Mouse (Mus musculus) ES-E14 (cell line): ENCODE measurements at regions not wholly inside any gene's neighbourhood (a gene's known extent, or its start where the extent isn't known, plus 50 kb on each side); places are given as distances from the start of the nearest gene placed in this dataset.

ENCODE experiments used
- DNase-seq: peaks from one replicate; pipeline ENCODE4 v3.0.0-alpha.2; 2013; ENCODE audit warnings: low read depth, low spot score
- H3K27ac ChIP-seq: 2 replicates; pipeline ENCODE4 v1.5.1; 2012; ENCODE audit warnings: low read depth, mild to moderate bottlenecking, low read length, moderate library complexity, mixed read lengths; ENCODE audit not compliant: poor library complexity, insufficient read depth, severe bottlenecking
- H3K36me3 ChIP-seq: 2 replicates; pipeline ENCODE4 v1.6.1; 2012; ENCODE audit warnings: mild to moderate bottlenecking, low read length, moderate library complexity, mixed read lengths; ENCODE audit not compliant: control insufficient read depth, poor library complexity, insufficient read depth, severe bottlenecking
- H3K4me1 ChIP-seq, 2 experiments: fragments of 150-350 bp in 1 of 2; sonication (generic) in 1 of 2; 2 replicates each; pipeline ENCODE4 v1.6.1; 2012; ENCODE audit warnings: low read length in 2 of 2, mild to moderate bottlenecking in 1 of 2, mixed read lengths in 1 of 2; ENCODE audit not compliant: control insufficient read depth in 2 of 2, insufficient read depth in 2 of 2, poor library complexity in 1 of 2
- H3K4me3 ChIP-seq, 2 experiments: fragments of 150-350 bp in 1 of 2; sonication (generic) in 1 of 2; 2 replicates each; pipeline ENCODE4 v1.5.1; 2012; ENCODE audit warnings: low read length in 2 of 2, low read depth in 1 of 2, mild to moderate bottlenecking in 1 of 2, mixed read lengths in 1 of 2; ENCODE audit not compliant: insufficient read depth in 1 of 2, poor library complexity in 1 of 2, severe bottlenecking in 1 of 2
- H3K9ac ChIP-seq: 2 replicates; pipeline ENCODE4 v1.6.1; 2012; ENCODE audit warnings: low read depth, mild to moderate bottlenecking, low read length, mixed read lengths; ENCODE audit not compliant: poor library complexity, insufficient read depth, severe bottlenecking
- H3K9me3 ChIP-seq: fragments of 150-350 bp; sonication (generic); 2 replicates; pipeline ENCODE4 v1.6.1; 2012; ENCODE audit warnings: low read depth, mild to moderate bottlenecking, low read length; ENCODE audit not compliant: control insufficient read depth, insufficient read depth
- CHD2 ChIP-seq: IDR thresholded peaks from 2 replicates; pipeline ENCODE4 v1.6.1; 2014; ENCODE audit warnings: mild to moderate bottlenecking, low read depth, low read length, inconsistent platforms
- HCFC1 ChIP-seq: IDR thresholded peaks from 2 replicates; pipeline ENCODE4 v1.6.1; 2012; ENCODE audit warnings: low read length, inconsistent platforms, borderline replicate concordance; ENCODE audit not compliant: insufficient read depth
- MAFK ChIP-seq: IDR thresholded peaks from 2 replicates; pipeline ENCODE4 v1.6.1; 2014; ENCODE audit warnings: mild to moderate bottlenecking, low read depth, low read length, inconsistent platforms; ENCODE audit not compliant: insufficient read depth
- ZC3H11A ChIP-seq: IDR thresholded peaks from 2 replicates; pipeline ENCODE4 v1.6.1; 2012; ENCODE audit warnings: low read depth, mild to moderate bottlenecking, inconsistent platforms, low read length, borderline replicate concordance
- ZNF384 ChIP-seq: IDR thresholded peaks from 2 replicates; pipeline ENCODE4 v1.6.1; 2012; ENCODE audit warnings: low read depth, low read length, inconsistent platforms
- in situ Hi-C, 2 experiments: fragments of 600-800 bp; cut with MboI; formaldehyde crosslinking; loops; one replicate each; pipeline ENCODE4 v1.15.1; 2025; ENCODE audit warnings: low sequenced_read_pairs in 2 of 2, inconsistent platforms in 1 of 2; ENCODE audit not compliant: unreplicated experiment in 2 of 2

GRCm38 (mm10) chr4:8954356-8954914, 715.6 kb upstream of the Car8 start:
- Histone ChIP-seq H3K4me1 (peaks cover 15 to 18% of the 10 kb centered on the region in 2 experiments; a peak in 3 of 4 replicates), H3K36me3 (no peaks in the 10 kb centered on the region), H3K27ac (no peak overlapping the region), H3K4me3 (peak overlapping the region in 1 of 2 experiments; percentile 29; a peak in 1 of 4 replicates), H3K9me3 (no peaks in the 10 kb centered on the region), H3K9ac (no peak overlapping the region)
- in situ Hi-C loops = no loop called here
- no peak for DNase-seq
- no peak for TF ChIP-seq ZC3H11A
- TF ChIP-seq MAFK = 0 out of 2 replicates have a peak, but pooled peaks have one; percentile 13

DNA sequence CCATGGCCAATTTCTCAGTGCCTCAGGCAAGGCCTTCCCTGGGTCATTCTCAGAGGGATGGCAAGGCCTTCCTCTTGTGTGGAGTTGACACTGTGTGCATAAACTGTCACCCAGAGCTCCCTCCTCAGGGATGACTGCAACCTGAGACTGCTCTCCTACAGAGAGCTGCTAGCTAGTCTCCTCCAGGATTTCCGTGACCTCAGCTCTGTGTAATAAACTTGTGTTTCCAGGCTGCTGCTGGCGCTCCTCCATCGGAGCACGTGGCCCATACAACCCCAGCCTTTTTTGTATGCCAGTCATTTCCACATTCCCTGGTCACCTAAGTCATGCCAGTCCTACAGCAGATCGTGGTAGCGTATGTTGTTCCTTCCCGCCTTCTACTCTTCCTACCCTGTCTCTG, 714.3 kb upstream of the Car8 start:
- H3K36me3 ChIP-seq = no peaks in the 10 kb centered on the region
- no peak overlapping the region for H3K9ac ChIP-seq
- peaks cover 14 to 15% of the 10 kb centered on the region in 2 experiments; a peak in 3 of 4 replicates for H3K4me1 ChIP-seq
- DNase-seq = no peak
- H3K9me3 ChIP-seq = no peaks in the 10 kb centered on the region
- TF ChIP-seq ZNF384 = no peak
- H3K4me3 ChIP-seq = no peak overlapping the region
- H3K27ac ChIP-seq = no peak overlapping the region
- in situ Hi-C loops = no loop called here

GRCm38 (mm10) chr4:8949951-8950350, 711.1 kb upstream of the Car8 start:
- Histone ChIP-seq H3K9ac (no peak overlapping the region), H3K9me3 (no peaks in the 10 kb centered on the region), H3K36me3 (no peaks in the 10 kb centered on the region), H3K27ac (no peak overlapping the region), H3K4me1 (peaks cover 8 to 10% of the 10 kb centered on the region in 2 experiments; a peak in 3 of 4 replicates), H3K4me3 (no peak overlapping the region)
- no peak for DNase-seq
- TF ChIP-seq HCFC1 = no peak
- no peak for TF ChIP-seq ZC3H11A
- TF ChIP-seq ZNF384 = no peak
- TF ChIP-seq MAFK = no peak
- TF ChIP-seq CHD2 = no peak
- in situ Hi-C loops = no loop called here

- TF ChIP-seq CHD2 (no peak), MAFK (no peak), ZNF384 (no peak), HCFC1 (no peak), ZC3H11A (no peak)
- Histone ChIP-seq H3K9ac (no peak overlapping the region), H3K27ac (no peak overlapping the region), H3K4me1 (peaks cover 5 to 8% of the 10 kb centered on the region in 2 experiments; a peak in 2 of 4 replicates), H3K36me3 (no peaks in the 10 kb centered on the region), H3K4me3 (no peak overlapping the region), H3K9me3 (no peaks in the 10 kb centered on the region)
- DNase-seq = no peak
- in situ Hi-C loops = no loop called here
These were observed 710.7 kb upstream of the Car8 start for GRCm38 (mm10) chr4:8949537-8949936.

GRCm38 (mm10) chr4:8945116-8945515, 706.3 kb upstream of the Car8 start:
- in situ Hi-C loops = no loop called here
- no peaks in the 10 kb centered on the region for H3K36me3 ChIP-seq
- H3K4me1 ChIP-seq = peaks cover 3 to 5% of the 10 kb centered on the region in 2 experiments; a peak in 2 of 4 replicates
- no peak for DNase-seq
- H3K9me3 ChIP-seq = no peaks in the 10 kb centered on the region
- no peak overlapping the region for H3K27ac ChIP-seq
- no peak overlapping the region for H3K4me3 ChIP-seq
- no peak overlapping the region for H3K9ac ChIP-seq
- no peak for TF ChIP-seq ZNF384
- TF ChIP-seq HCFC1 = no peak
- TF ChIP-seq ZC3H11A = no peak
- TF ChIP-seq CHD2 = no peak
- no peak for TF ChIP-seq MAFK
